Mouse (Mus musculus) layer of hippocampus, postnatal 25 days (tissue): ENCODE measurements around the gene Madcam1. TPM values are rescaled to one million over a fixed set of nuclear protein-coding genes. Genes with fewer than 3 reads are reported as not detected.
A peak's percentile ranks its signal among the peaks of the same experiment; 100 is the strongest.
"Not testable (repeated sequence)": the region's sequence is repeated elsewhere in the genome, so short reads cannot be mapped to it uniquely, and the experiment has no call there.

Experiments
- DNase-seq, 2 experiments: peaks; one replicate each; pipeline ENCODE4 v3.0.0; 2022; ENCODE audit warnings: mixed read lengths in 2 of 2, low spot score in 1 of 2; ENCODE audit errors: extremely low spot score in 1 of 2
- total RNA-seq, 2 experiments: library from RNA; stranded (reverse); gene quantifications; 2 replicates each; pipeline ENCODE4 v1.2.3; 2021

Gene Madcam1
- total RNA-seq, 2 experiments from 2014 or later = not detected

DNA sequence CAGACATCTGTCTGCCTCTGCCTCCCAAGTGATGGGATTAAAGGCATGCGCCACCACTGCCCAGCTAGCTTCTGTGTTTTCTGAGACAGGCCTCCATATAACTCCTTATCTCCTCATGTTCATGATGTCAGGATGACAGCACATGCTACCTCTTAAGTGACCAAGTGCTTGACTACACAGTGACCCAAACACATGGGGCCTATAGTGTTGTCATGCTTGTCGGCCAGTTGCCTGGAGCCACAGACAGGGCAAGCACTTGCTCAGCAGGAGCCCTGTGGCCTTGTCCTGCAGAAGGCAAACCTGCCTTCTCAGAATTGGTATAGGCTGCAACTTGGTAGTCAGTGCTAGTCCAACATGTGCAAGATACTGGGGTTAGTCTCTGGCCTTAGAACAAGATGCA, 21.9 kb downstream of the Madcam1 start:
- no peak for DNase-seq

DNA sequence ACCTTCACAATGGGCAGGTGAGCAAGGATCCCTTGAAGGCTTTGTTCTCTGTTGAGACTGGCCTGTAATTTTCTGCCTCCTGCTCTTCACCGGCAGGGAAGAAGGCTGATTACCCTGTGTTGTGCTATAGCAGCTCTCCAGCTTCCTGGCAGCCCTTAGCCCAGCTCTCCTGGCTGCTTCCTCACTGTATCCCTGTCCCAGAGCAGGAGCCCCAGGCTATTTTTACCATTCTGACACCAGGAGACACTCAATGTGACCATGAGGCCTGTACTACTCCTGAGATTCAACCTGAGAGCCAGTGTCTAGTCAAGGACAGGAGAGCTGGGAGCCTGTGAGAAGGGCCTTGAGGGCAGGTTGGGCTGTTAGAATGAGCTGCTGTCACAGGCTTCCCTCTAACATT, 22.3 kb downstream of the Madcam1 start:
- DNase-seq = no peak

DNA sequence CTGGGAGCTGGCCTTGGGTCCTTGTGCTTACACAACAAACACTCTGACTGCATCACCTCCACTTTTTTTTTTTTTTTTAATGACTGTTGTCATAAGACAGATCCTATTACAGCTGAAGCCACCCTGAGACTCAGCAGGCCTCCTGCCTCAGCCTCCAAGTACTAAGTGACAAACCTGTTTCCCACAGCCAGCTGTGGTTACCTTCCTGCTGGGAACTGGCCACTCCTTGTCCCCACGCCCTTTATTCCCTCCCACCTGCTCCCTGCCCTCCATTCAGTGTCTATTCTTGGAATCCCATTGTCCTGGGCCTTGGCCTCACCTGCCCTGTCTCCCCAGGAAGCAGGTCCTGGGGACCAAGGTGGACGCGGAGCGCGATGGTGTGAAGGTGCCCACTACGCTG, 23.2 kb downstream of the Madcam1 start:
- no peak for DNase-seq

DNA sequence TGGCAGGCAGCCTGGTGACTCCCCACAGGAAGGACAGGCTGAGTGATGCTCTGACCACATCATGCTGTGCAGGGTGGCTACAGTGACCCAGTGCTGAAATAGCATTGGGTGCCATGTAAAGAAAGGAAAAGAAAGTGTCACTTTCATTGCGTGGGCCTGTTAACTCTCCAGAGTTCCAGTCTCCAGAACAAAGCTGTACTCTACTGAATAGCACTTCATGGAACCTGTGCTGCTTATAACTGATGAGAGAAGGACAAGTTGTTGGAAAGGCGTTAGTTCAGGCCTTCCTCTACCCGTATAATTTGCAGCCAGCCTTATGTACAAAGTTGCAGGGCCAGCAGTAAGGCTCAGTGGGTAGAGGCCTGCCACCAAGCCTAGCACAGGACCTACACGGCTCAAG, 24.4 kb downstream of the Madcam1 start, which contains the start of gene Gzmm:
TSS of gene Gzmm (plus strand) at position 301 of the 400 bp plus-strand sequence.
- DNase-seq = no peak

DNA sequence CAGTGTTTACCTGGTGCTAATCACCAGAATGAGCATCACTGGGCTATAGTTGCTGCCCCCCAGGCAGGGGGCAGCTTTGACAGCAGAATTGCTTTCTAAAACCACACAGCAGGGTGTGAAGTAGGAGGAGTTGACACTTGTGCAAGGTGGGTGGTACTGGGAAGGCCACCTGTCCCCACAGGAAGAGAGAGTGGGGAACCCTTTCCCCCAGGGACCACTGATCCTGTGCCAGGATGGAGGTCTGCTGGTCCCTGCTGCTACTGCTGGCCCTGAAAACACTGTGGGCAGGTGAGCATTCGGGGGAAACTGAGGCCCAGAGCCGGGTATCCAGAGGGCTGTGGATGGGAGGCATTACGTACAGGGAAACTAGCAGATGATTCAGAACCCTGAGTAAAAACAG, 24.8 kb downstream of the Madcam1 start:
- no peak for DNase-seq

DNA sequence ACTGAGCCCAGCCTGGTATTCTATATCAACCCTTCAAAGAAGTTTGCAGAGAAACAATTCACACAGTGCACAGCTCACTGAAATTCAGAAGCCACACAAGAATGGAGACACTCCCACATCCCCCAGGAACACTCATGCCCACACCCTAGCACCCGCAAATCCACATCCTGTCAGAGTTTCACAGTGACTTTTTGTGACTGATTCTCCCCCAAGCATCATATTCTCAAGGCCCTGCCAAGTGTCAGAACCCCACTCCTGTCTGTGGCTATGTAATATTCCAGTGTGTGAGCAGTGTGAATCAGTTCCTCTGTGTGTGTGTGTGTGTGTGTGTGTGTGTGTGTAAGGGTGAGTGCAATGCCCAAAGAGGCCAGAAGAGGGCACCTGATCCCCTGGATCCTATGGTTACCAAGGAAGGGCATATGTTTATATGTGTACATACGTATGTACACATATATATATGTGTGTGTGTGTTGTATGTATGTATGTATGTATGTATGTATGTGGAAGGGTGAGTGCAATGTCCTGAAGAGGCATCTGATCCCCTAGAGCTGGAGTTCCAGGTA, 27.7 kb downstream of the Madcam1 start:
- no peak for DNase-seq

DNA sequence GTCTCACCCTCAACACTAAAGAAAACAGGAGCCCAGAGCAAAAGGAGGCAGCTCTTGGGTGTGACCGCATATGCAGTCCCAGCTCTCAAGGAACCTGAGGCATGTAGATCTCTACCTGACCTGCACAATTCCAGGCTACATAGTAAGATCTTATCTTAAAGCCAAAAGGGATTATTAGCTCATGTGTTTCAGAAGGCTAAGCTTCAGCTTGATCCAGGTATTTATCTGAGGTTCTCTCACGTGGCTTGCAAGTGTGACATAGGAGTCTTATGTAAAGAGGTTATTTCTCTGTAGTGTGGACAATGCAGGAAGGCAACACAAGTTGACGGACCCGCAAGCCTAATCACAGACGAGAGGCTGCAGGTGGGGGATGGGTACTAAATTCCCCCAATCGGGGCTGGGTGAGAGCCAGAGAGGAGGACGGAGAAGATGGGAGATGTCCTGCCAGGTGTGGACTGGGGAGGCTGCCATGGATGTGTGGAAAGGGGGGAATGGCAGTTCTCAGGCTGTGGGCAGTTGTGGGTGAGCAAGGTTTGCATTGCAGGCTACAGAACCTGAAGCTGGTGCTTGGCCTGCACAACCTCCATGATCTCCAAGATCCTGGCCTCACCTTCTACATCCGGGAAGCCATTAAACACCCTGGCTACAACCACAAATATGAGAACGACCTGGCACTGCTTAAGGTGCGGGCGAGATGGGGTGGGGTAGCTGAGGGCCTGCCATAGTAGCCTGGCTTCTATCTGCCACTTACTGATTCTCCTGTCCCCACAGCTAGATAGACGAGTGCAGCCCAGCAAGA, 29.4 kb downstream of the Madcam1 start:
- DNase-seq = no peak

DNA sequence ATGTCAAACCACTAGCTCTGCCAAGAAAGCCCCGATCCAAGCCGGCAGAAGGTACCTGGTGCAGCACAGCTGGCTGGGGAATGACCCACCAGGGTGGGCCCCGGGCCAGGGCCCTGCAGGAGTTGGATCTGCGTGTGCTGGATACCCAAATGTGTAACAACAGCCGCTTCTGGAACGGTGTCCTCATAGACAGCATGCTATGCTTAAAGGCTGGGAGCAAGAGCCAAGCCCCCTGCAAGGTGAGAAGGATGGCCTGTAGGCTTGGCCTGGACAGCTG, 30.0 kb downstream of the Madcam1 start:
- no peak for DNase-seq

DNA sequence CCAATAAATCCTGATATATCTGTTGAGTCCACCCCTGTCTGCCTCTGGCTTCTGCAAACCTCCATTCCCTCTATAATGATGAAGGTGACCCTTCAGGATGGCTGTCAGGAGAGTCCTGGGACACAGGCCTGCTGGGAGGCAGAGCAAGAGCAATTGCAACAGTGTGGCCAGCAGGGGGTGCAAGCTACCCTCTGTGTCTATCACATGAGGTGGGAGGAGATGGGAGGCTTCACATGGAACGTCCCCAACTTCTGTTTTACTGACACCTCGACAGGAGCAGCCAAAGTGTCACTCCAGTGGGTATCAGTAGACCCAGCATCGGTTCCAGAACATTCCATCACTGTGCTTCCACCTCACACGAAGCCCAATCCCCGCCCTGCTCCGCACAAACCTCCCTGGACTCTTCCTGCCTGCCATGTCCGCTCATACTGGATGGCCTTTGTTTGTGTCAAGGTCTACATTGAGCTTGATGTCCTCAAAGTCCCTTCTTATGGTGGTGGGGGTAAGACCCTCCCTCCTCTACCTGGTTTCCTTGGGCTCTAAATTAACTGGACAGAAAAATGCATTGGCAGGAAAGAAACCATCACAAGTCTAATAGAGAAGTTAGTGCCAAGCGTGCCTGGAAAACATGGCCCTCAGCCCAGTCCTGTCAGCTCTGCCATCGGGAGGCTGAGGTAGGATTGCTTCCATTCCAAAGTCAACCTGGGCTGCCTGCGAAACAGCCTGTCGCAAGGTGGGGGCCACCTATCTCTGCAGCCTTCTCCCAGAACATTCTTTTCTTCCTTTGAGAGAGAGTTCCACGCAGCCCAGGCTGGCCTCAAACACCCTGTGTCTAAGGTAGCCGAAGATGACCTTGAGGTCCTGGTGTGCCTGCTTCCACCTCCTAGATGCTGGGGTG, 31.1 kb downstream of the Madcam1 start:
- DNase-seq = peak; percentile 59 to 81

DNA sequence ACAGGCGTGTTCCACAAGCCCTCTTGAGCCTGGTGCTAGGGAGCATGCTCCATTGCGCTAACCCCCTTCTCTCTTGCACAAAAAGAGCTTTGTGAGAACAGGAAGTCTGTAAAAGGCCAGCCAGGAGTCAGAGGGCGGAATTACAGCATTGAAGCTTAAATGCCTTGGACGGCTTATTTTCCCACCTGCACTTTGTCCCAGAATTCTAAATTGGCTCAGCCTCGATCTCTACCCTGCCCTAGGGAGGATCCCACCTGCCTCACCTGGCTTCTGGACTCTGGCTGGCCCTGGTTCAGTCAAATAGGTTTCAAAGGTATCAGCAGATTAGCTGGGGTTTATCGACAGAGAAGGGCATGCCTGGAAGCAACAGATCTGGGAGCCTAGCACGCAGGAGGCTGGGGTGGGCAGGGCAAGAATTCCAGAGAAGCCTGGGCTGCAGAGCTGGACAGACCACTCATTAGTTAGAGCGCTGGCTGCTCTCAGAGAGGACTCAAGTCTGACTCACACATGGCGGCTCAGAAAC, 31.8 kb downstream of the Madcam1 start:
- DNase-seq = no peak

DNA sequence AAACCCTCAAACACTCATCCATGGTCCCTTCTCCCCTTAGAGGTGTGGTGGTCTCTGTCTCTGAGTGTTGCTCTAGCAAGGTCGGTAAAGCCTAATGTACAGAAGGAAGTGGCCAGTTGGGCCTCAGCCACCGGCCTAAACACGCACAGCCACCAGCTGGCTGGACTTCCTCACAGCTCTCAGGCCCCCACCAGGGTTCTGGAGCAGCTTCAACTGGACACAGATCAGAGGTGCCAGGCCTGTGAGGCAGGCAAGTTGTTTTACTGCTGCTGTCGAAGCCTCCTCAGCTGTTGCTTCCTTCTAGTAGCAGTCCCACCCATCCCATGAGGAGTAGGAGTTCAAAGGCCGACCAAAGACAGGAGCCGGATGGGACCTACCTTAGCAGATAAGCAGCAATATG, 33.6 kb downstream of the Madcam1 start:
- no peak for DNase-seq

DNA sequence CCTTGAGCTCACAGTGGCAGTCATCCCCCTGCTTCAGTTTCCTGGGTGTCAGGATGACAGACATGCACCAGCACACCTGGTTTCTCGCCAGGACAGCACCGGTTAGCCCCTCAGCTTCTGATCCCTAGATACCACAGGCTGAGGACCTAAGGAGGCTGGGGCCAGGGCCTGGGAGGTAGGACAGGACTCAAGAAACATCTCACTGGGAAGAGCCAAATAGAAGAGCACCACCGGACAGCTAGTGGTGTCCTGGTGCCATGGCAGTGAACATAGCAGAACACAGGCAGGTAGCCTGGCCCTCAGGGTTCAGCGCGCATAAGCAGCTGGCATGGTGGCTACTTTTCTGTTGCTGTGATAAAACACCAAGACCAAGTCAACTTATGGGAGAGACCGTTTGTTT, 34.1 kb downstream of the Madcam1 start:
- DNase-seq = no peak

DNA sequence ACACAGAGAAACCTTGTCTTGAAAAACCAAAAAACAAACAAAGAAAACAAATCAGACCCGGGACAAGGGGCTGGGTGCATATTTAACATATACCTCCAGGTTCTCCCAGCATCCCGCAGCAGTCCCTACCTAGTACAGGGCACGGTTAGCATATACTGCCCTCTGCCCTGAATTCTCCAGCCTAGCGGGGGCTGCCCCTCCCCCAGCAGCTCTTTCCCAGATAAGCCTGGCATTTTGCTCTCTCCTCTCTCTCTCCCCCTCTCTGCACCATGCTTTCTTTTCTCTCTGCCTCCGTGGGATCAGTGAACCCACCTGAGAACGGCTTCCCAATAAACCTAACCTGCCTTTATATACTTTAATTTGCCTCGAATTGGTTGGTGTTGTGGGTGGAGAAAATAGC, 36.3 kb downstream of the Madcam1 start:
- no peak for DNase-seq

DNA sequence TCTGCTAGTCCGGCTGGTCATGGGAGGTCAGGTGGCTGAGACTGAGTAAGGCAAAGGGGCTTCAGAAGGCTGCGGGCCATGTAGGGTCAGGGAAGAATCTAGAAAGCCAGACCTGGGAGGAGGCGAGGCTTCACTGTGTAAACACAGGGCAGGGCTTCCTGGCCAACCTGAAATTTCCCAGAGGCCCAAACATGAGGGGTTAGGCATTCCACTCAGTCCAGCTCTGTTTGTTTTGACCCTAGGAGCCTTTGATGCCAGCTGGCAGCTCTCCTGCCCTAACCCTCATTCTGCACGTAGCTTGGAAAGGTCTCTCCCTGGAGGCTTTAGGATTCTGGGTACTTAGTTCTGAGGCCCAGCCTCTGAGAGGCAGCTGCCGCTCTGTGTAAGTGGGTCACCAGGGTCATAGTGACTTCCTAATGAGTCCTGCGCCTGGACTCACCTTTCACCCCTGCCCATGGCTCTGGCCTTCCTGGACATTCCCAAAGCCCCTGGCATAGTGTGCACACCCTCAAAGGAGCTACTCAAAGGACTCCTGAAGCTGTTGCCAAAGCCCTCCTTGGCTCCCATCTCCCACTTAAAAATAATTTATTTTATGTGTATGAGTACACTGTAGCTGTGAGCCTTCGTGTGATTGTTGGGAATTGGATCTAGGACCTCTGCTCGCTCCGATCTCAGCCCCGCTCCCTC, 37.2 kb downstream of the Madcam1 start:
- DNase-seq = no peak

DNA sequence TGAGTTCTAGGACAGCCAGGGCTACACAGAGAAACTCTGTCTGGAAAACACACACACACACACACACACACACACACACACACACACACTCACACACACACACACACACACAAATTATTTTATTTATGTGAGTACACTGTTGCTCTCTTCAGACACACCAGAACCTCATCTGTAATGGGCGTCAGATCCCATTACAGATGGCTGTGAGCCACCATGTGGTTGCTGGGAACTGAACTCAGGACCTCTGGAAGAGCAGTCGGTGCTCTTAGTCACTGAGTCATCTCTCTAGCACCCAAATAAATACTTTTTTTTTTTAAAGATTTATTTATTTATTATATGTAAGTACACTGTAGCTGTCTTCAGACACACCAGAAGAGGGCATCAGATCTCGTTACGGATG, 38.6 kb downstream of the Madcam1 start:
- not testable (repeated sequence) for DNase-seq

DNA sequence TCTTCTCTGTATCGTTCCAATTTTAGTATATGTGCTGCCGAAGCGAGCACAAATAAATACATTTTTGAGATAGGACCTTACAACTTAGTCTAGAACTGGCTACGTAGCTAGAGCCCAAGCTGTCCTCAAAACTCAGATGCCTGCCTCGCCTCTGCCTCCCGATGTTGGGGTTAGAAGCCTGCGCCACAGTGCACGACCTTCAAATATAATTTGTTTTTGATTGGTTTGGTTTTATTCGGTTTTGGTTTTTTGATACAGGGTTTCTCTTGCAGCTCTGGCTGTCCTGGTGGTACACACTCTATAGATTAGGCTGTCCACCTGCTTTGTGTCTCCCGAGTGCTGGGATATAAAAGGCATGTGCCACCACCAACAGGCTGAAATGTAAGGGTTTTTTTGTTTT, 39.2 kb downstream of the Madcam1 start:
- no peak for DNase-seq

DNA sequence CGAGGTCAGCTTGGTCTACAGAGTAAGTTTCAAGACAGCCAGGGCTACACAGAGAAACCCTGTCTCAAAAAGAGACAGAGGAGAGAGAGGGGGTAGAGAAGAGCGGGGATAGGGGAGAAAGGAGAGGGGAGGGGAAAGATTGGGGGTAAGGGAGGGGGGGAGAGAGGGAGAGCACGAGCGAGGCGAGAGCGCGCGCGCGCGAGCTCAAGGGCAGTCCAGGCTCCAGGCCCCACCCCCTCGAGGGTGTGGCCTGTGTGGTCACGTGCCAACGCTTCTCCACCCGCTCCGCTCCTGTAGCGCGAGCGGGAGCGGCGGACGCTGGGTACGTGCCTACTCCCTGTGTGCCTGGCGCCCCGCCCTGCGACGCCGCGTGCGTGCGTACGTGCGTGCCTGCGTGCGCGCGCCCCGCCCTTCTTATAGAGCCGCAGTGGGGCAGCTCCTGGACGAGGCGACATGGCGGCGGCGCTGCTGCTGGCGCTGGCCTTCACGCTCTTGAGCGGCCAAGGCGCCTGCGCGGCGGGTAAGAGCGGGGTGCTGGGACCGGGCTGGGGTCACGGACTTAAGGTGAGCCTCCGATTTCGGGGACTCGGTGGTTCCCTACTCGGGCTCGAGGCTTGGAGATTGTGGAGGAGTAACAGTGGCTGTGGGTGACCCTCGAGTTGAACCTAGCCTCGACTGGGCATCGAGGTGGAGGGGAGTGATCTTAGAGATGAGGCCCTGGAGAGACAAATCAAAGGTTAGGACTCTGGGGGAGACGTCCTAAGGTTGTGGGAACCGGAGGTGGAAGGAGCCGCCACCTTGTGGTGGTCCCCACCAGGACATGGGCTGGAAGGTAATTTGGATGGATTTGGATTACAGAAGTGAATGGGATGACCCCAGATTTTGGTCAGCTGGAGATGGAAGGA, 40.0 kb downstream of the Madcam1 start, which contains the start of gene Bsg:
TSS of gene Bsg (plus strand) at position 427 of the 905 bp plus-strand sequence.
- peak; percentile 95 to 96 for DNase-seq

DNA sequence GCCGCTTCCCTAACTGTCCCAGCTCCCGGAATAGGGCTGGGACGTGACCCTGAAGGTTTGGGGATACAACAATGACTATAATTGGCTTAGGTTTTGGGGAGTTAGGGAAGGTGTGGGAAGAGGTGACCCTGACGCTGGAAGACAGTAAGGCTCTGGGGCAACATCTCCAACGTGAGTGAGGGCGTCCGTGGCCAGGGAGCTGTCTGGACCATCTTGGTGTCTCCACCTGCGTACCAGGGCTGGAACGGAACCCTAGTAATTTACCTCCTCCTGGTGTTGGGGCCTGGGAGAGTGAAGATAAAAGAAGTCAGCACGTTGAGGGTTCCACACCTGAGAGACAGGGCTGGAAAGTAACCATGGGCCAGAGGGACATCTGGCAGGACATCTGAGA, 40.6 kb downstream of the Madcam1 start:
- no peak for DNase-seq

DNA sequence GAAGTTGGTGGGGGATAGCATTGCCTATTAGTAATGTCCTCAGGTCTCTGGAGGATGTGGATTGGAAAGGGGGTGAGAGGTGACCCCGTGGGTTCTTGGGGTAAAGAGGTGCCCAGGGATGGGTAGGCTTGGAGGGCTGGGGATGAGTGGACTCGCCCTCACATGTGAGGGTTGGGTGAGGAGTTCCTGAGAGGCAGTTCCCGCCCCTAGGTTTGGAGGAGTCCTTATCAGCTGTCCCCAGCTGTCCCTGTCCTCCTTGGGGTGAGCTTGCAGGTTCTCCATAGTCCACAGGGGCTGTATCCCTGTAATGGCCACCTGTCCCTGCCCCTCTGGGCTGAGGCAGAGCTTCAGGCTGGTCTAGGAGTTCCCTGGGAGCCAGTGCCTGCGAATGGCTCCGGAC, 41.6 kb downstream of the Madcam1 start:
- no peak for DNase-seq
